Mouse (Mus musculus): ENCODE measurements around the gene Cd33. TPM values are rescaled to one million over a fixed set of nuclear protein-coding genes. Genes with fewer than 3 reads are reported as not detected.

The Cd33 gene
- total and polyA plus RNA-seq, 3 experiments = not detected

DNA sequence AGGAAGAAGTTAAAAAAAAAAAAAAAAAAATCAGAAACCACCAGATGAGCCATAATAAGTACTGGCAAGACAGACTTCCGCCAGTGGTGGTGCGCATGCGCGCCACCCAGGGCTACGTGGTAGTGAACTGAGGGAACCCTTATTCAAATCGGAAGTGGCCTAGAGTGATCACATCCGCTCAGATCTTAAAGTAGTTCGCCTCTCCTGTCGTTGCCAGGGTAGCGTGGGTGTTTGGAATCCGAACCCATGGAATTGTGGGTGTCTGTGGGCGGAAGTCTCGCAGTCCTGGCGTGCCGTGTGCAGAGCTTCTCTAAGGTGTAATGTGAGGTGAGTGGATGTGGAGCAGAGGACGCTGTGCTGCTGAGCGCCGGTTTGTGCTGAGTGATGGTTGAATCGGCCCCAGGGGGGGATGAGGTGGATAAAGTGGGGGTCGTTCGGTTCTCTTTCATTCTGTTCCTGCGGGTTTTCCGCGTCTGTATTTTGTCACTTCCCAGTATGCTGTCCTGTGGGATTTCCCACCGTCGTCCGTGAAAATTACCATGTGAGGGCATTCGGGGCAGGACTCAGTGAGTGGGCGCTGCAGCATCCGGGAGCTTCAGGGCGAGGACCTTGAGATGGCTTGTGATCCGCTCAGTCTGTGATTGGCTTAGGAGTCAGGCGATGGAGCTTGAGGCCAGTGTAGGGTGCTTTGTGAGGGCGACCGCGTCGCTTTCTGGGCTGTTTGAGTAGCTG, 35.4 kb upstream of the Cd33 start, which contains the start of gene Zfp719 (continued):
- TF ChIP-seq KAT2A (conservative IDR thresholded peaks at IDR 0.05; ENCODE audit: low read depth, low read length) = peak; percentile 62; the same call in 1 of the 2 replicates
- TF ChIP-seq RAD21 (IDR thresholded peaks at IDR 0.05; ENCODE audit: low read depth, low read length) = no peak
- no peak for TF ChIP-seq E2F4 (IDR thresholded peaks at IDR 0.05; ENCODE audit: borderline replicate concordance, low read depth, low read length)

- no peak for DNase-seq (ENCODE audit: low read depth, low spot score)
- Histone ChIP-seq H3K4me3 (ENCODE audit: control insufficient read depth in 1 of 2, insufficient read depth in 1 of 2, low read depth in 2 of 2, low read length in 2 of 2) (no peak overlapping the region), H3K36me3 (ENCODE audit: control insufficient read depth in 1 of 2, insufficient read depth in 2 of 2, low read length in 2 of 2) (no peaks in the 10 kb centered on the region), H3K4me1 (ENCODE audit: control insufficient read depth in 1 of 2, insufficient read depth in 2 of 2, low read length in 2 of 2) (no peaks in the 10 kb centered on the region), H3K79me2 (ENCODE audit: control insufficient read depth, insufficient read depth, low read length, poor library complexity) (no peaks in the 10 kb centered on the region), H3K27ac (ENCODE audit: control insufficient read depth, low read depth, low read length) (no peak overlapping the region), H3K9me3 (replicated peaks; ENCODE audit: insufficient read depth, low read length) (no peaks in the 10 kb centered on the region), H3K27me3 (ENCODE audit: control insufficient read depth in 1 of 2, insufficient read depth in 2 of 2, low read length in 2 of 2) (no peaks in the 10 kb centered on the region; a peak in 2 of 4 replicates), H3K9ac (ENCODE audit: control insufficient read depth, low read depth, low read length, poor library complexity, severe bottlenecking) (no peak overlapping the region)
- no peak for TF ChIP-seq MEF2A (IDR thresholded peaks at IDR 0.05; ENCODE audit: extremely low read depth, insufficient replicate concordance, low read depth, low read length, poor library complexity, severe bottlenecking)
- TF ChIP-seq E2F4 (IDR thresholded peaks at IDR 0.05; ENCODE audit: borderline replicate concordance, low read depth, low read length) = no peak
- TF ChIP-seq NELFE (IDR thresholded peaks at IDR 0.05; ENCODE audit: low read depth, low read length) = no peak
- no peak for TF ChIP-seq GATA1 (IDR thresholded peaks at IDR 0.05; ENCODE audit: low read depth, low read length)
- TF ChIP-seq POLR2AphosphoS2 (IDR thresholded peaks at IDR 0.05; ENCODE audit: low read length) = no peak
- no peak for TF ChIP-seq JUND (IDR thresholded peaks at IDR 0.05; ENCODE audit: low read depth, low read length)
- TF ChIP-seq EP300 (IDR thresholded peaks at IDR 0.05; ENCODE audit: low read depth in 1 of 2, low read length in 2 of 2) = no peak
- no peak for TF ChIP-seq KAT2A (conservative IDR thresholded peaks at IDR 0.05; ENCODE audit: low read depth, low read length)
These were observed 27.0 kb upstream of the Cd33 start for GRCm38 (mm10) chr7:43571216-43571615.

- no peak for DNase-seq (ENCODE audit: low read depth, low spot score)
- TF ChIP-seq MAX (IDR thresholded peaks at IDR 0.05; ENCODE audit: low read length) = no peak
- no peak for TF ChIP-seq GABPA (IDR thresholded peaks at IDR 0.05; ENCODE audit: low read depth, low read length)
- TF ChIP-seq SIN3A (IDR thresholded peaks at IDR 0.05; ENCODE audit: low read length) = no peak
- TF ChIP-seq MXI1 (IDR thresholded peaks at IDR 0.05; ENCODE audit: low read depth, low read length) = no peak
- TF ChIP-seq ZMIZ1 (IDR thresholded peaks at IDR 0.05; ENCODE audit: low read depth, low read length) = no peak
- TF ChIP-seq ELF1 (IDR thresholded peaks at IDR 0.05; ENCODE audit: low read depth, low read length) = no peak
- TF ChIP-seq TCF12 (IDR thresholded peaks at IDR 0.05; ENCODE audit: low read depth, low read length) = no peak
- TF ChIP-seq USF1 (IDR thresholded peaks at IDR 0.05; ENCODE audit: low read depth, low read length) = no peak
- TF ChIP-seq HCFC1 (IDR thresholded peaks at IDR 0.05; ENCODE audit: low read depth, low read length) = no peak
- no peak for TF ChIP-seq RAD21 (IDR thresholded peaks at IDR 0.05; ENCODE audit: low read depth, low read length)
- no peak for TF ChIP-seq BHLHE40 (IDR thresholded peaks at IDR 0.05; ENCODE audit: borderline replicate concordance, low read depth, low read length)
- TF ChIP-seq GATA1 (IDR thresholded peaks at IDR 0.05; ENCODE audit: low read depth, low read length) = no peak
- TF ChIP-seq SMC3 (IDR thresholded peaks at IDR 0.05; ENCODE audit: low read depth, low read length) = no peak
- no peak for TF ChIP-seq MYC (IDR thresholded peaks at IDR 0.05; ENCODE audit: low read depth, low read length)
- TF ChIP-seq KAT2A (conservative IDR thresholded peaks at IDR 0.05; ENCODE audit: low read depth, low read length) = no peak
- TF ChIP-seq NRF1 (IDR thresholded peaks at IDR 0.05; ENCODE audit: insufficient read depth, low read depth, low read length, poor library complexity, severe bottlenecking) = no peak
- no peak for TF ChIP-seq TBP (IDR thresholded peaks at IDR 0.05; ENCODE audit: low read depth, low read length)
- no peak for TF ChIP-seq ZC3H11A (IDR thresholded peaks at IDR 0.05; ENCODE audit: low read depth, low read length)
- Histone ChIP-seq H3K4me3 (ENCODE audit: control insufficient read depth in 1 of 2, insufficient read depth in 1 of 2, low read depth in 2 of 2, low read length in 2 of 2) (no peak overlapping the region), H3K79me2 (ENCODE audit: control insufficient read depth, insufficient read depth, low read length, poor library complexity) (no peaks in the 10 kb centered on the region), H3K27me3 (ENCODE audit: control insufficient read depth in 1 of 2, insufficient read depth in 2 of 2, low read length in 2 of 2) (no peaks in the 10 kb centered on the region; a peak in 1 of 4 replicates), H3K36me3 (ENCODE audit: control insufficient read depth in 1 of 2, insufficient read depth in 2 of 2, low read length in 2 of 2) (no peaks in the 10 kb centered on the region), H3K27ac (ENCODE audit: control insufficient read depth, low read depth, low read length) (no peak overlapping the region), H3K4me1 (ENCODE audit: control insufficient read depth in 1 of 2, insufficient read depth in 2 of 2, low read length in 2 of 2) (no peaks in the 10 kb centered on the region), H3K9me3 (replicated peaks; ENCODE audit: insufficient read depth, low read length) (no peaks in the 10 kb centered on the region), H3K9ac (ENCODE audit: control insufficient read depth, low read depth, low read length, poor library complexity, severe bottlenecking) (no peak overlapping the region)
These were observed 19.1 kb upstream of the Cd33 start for GRCm38 (mm10) chr7:43563300-43563699.
